Mouse (Mus musculus): ENCODE data around the gene Map4k2.

Gene Map4k2

GRCm38 (mm10) chr19:6381238-6381637 lies 40.3 kb downstream of the Map4k2 start:
- no peak for DNase-seq

- no peak for DNase-seq
Observed at GRCm38 (mm10) chr19:6382323-6382924, 41.5 kb downstream of the Map4k2 start.

GRCm38 (mm10) chr19:6383470-6383869 lies 42.5 kb downstream of the Map4k2 start:
- no peak for DNase-seq

GRCm38 (mm10) chr19:6384128-6384527 lies 43.2 kb downstream of the Map4k2 start, which contains the start of gene Pygm:
Gene Pygm (plus strand): TSS chr19:6384399.
- DNase-seq, result peak; percentile 78

GRCm38 (mm10) chr19:6384954-6385353 lies 44.0 kb downstream of the Map4k2 start:
- no peak for DNase-seq

GRCm38 (mm10) chr19:6385419-6385818 lies 44.5 kb downstream of the Map4k2 start:
- no peak for DNase-seq

- no peak for DNase-seq
Observed at GRCm38 (mm10) chr19:6385821-6386220, 44.9 kb downstream of the Map4k2 start.

- DNase-seq, result no peak
Observed at GRCm38 (mm10) chr19:6386234-6386633, 45.3 kb downstream of the Map4k2 start.

GRCm38 (mm10) chr19:6388006-6388405 lies 47.1 kb downstream of the Map4k2 start:
- no peak for DNase-seq

GRCm38 (mm10) chr19:6389803-6390202 lies 48.9 kb downstream of the Map4k2 start:
- DNase-seq, result no peak

GRCm38 (mm10) chr19:6390251-6390650 lies 49.3 kb downstream of the Map4k2 start:
- no peak for DNase-seq

GRCm38 (mm10) chr19:6392743-6393393 lies 51.9 kb downstream of the Map4k2 start:
- DNase-seq, result no peak

- DNase-seq, result no peak
Observed at GRCm38 (mm10) chr19:6393637-6394036, 52.7 kb downstream of the Map4k2 start.

GRCm38 (mm10) chr19:6396237-6396636 lies 55.3 kb downstream of the Map4k2 start:
- DNase-seq, result no peak

- DNase-seq, result no peak
Observed at GRCm38 (mm10) chr19:6397582-6398249, 56.8 kb downstream of the Map4k2 start.

- peak; percentile 82 for DNase-seq
Observed at GRCm38 (mm10) chr19:6398447-6399284, 57.7 kb downstream of the Map4k2 start.

GRCm38 (mm10) chr19:6399285-6400095 lies 58.6 kb downstream of the Map4k2 start, which contains the start of gene Rasgrp2:
Gene Rasgrp2 (plus strand): TSS chr19:6399340.
- DNase-seq, result peak; percentile 78

- peak; percentile 23 for DNase-seq
Observed at GRCm38 (mm10) chr19:6400096-6401086, 59.5 kb downstream of the Map4k2 start.

- DNase-seq, result peak; percentile 93
Observed at GRCm38 (mm10) chr19:6401131-6401815, 60.3 kb downstream of the Map4k2 start.

- peak; percentile 50 for DNase-seq
Observed at GRCm38 (mm10) chr19:6401951-6402350, 61.0 kb downstream of the Map4k2 start.

Measured in lung, postnatal 14 days (tissue).